Mouse (Mus musculus) cerebellum, adult 9-10 months (tissue): ENCODE measurements around the gene Tmem207.
A peak's percentile ranks its signal among the peaks of the same experiment; 100 is the strongest.
"Not testable (repeated sequence)": the region's sequence is repeated elsewhere in the genome, so short reads cannot be mapped to it uniquely, and the experiment has no call there.

Source experiments
- DNase-seq: peaks from one replicate; pipeline ENCODE4 v3.0.0; 2022

Gene Tmem207

GRCm38 (mm10) chr16:26526669-26527068 is at the start of gene Tmem207:
Gene Tmem207 (minus strand): TSS chr16:26526769.
- DNase-seq, result no peak

DNA sequence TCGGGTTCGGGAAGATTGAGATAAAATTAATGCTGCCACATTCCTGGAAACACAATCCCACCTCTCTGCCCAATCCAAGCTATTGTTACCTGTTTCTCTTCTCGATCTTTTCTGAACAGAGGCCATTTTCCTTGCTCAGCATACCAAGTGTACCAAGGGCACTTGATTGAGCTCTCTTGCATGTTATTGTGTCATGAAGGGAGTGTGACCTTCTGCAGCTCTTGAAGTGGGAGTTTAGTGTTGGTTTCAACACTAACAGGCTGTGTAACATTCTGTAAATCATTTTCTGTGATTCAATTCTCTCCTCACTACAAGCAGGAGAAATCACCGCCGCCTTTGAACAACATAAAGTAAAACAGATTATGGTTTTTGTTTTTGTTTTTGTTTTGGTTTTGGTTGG is 47.6 kb upstream of the Tmem207 start:
- DNase-seq, result no peak

DNA sequence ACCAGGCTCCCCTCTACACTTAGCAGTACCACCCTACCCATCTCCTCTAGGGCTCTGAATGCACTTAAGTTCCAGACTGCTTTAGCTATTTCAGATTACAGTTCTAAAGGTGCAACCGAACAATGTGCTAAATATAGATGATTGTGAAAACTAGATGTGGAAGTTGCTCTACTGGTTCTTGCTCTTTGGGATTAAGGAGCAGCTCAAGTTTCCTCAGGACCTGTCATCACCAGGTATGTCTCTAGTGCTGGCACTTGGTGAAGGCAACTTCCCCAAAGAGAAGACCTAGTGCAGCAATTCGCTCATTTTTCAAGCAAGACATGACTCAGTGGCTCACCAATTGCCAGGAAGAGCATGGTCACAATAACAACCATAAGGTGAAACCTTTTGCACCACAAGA is 45.3 kb upstream of the Tmem207 start:
- DNase-seq, result no peak

- no peak for DNase-seq
Measured at GRCm38 (mm10) chr16:26569387-26569978, 42.9 kb upstream of the Tmem207 start.

DNA sequence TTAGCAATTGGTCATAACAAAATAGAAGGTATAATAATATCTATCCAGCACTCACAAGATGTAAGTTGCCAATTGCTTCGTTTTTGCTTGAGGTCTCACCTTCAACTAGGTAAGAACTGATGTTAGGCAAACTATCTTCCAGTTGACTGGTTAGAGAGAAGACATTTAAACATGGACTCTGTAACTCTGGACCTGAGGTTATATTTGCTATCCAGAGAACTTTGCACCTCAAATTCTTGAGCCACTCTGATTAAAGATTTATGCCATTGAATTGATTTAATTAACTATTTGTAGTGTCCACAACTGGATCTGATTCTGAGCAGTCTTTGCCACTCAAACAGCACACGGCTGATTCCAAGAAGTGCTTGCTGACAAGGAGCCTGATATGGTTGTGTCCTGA is 36.2 kb upstream of the Tmem207 start:
- no peak for DNase-seq

GRCm38 (mm10) chr16:26561743-26562142 is 35.2 kb upstream of the Tmem207 start:
- no peak for DNase-seq

- no peak for DNase-seq
Measured at GRCm38 (mm10) chr16:26558797-26559196, 32.2 kb upstream of the Tmem207 start.

- DNase-seq, result no peak
Measured at GRCm38 (mm10) chr16:26552234-26552633, 25.7 kb upstream of the Tmem207 start.

- peak; percentile 0 for DNase-seq
Measured at GRCm38 (mm10) chr16:26549221-26549620, 22.7 kb upstream of the Tmem207 start.

DNA sequence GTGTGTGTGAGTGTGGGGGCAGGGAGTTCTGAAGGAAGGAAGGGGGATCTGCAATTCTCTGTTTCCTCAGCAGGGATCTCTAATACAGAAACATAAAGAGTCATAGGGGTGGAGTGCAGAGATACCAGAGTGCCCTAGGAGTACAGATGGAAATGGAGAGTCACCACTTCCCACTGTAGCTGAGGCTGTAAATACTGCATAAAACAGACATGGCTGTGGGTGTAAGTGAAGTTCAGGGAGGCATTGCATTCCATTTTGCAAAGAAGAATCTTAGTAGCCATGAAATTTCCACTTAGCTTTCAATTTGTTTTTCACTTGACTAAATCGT is 20.3 kb upstream of the Tmem207 start:
- no peak for DNase-seq

- DNase-seq, result no peak
Measured at GRCm38 (mm10) chr16:26546170-26546878, 19.8 kb upstream of the Tmem207 start.

- no peak for DNase-seq
Measured at GRCm38 (mm10) chr16:26532287-26532686, 5.7 kb upstream of the Tmem207 start.

DNA sequence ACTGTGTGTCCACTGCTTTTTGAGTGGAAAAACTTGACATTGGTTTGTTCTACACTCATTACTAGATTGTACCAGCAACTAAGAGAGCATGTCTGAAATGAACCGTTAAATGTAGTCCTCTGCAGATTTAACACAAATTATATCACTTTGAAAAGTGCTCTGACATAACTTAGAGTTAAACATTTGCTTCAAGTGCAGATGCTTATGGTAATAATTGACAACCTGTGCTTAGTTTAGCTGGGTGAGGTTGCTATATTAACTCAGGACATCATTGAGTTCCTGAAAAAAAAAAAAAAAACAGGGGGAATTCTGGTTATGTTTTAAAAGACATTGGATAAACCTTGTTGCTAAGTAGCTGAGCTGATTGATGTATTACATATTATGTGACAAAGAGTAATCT is 3.9 kb upstream of the Tmem207 start:
- no peak for DNase-seq

DNA sequence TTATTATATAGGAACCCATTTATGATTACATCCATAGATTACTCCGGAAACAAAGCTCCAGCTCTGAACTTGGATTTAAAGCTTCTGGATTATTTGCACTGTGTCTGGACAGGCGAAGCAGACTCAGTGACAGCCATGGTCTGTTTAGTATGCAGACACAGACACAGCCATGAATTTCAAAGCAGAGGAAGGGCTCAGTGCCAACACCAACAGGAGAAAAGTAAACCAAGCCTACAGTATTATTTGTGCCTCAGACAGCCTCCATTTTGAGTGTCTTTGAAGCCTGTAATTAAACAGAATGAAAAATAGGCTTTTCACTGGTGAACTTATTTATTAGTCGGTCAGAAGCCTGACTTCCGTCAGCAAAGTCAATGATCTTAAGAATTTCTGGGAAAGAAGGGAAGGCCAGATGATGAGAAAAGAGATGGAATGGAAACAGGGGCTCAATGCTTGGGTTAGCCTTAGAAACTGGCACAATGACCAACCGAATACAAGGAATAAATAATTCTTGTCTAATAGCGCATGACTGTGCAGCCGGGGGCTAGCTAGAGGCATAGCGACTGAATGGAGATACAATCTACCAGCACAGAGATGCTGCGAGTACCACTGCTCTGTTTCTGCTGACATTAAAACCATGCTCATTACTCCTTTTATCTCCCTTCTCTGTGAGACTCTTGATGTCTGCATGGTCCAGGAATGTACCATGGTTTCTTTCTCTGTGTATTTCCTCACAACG is 1.5 kb upstream of the Tmem207 start:
- DNase-seq, result no peak

GRCm38 (mm10) chr16:26525832-26526231 is 737 bp downstream of the Tmem207 start:
- DNase-seq, result no peak

DNA sequence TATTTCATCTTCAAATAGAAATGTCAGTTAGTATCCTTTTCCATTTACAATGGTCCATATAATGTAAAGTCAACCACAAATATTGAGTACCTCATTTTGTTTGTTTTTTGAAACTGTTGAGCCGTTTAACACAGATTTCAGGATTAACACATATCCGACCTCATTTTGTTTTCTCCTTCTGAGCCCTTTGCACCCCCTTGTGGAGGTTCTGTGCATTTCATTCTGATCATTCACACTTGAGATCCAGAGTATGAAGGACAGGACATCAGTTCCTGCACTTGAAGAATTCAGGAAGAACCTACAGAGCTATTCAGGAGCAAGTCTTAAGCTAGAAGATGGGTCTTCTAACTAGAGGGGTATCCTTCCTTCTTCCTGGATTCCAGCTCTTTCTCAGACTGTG is 7.0 kb downstream of the Tmem207 start:
- DNase-seq, result peak; percentile 1

- DNase-seq, result no peak
Measured at GRCm38 (mm10) chr16:26504961-26505360, 21.6 kb downstream of the Tmem207 start.

DNA sequence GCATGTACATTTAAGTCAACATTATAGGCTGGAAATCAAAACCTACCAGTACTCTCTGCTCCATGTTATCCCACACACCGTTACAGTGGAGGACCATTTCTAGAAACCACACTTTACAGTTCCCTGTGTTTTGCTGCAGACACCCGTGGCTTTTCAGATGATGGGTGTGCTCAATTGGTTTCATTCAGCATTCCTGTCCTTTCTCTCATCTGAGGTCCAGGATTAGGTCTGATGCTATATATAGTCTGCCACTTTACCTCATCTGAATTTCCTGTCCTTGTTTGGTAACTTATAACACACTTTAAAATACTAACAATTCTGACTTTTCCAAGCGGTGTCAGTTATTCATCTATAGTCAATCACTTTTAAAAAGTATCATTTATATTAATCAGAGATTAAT is 25.8 kb downstream of the Tmem207 start:
- no peak for DNase-seq

- DNase-seq, result not testable (repeated sequence)
Measured at GRCm38 (mm10) chr16:26499705-26500104, 26.9 kb downstream of the Tmem207 start.

DNA sequence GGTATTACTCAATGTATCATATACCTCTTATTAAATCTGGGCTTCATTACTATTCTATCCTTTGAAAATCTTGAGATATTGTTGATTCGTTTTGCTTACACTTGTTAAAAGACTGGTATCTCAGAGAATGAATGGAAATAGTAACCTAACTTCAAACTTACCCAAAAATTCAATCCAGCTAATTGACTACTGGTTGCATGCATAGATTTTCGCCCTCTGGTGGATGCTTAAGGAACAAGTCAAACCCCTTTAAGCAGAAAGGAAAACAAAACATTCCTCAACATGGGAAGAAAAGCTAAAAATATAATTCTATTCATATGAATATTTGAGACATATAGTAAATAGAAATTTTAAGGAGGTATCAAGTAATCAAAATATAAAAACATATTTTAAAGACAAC is 30.8 kb downstream of the Tmem207 start:
- DNase-seq, result no peak

DNA sequence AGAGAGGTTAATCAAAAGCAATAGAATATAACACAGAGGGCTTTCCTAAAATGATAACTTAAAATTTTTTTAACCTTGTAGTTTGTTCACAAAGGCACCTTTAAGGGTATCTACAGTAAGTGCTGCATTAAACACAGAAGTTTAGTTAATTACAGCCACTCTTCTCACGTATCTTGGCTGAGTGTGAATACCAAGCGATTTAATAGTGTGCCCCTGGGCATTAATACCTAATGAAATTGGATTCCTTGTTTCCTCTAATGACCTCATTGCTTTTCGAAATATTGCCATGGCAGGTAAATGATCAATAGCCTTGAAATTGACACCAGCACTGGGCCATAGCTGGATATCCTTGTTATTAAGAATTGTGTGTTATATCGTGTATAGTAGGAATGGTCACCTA is 55.3 kb downstream of the Tmem207 start:
- DNase-seq, result no peak

GRCm38 (mm10) chr16:26466535-26466934 is 60.0 kb downstream of the Tmem207 start:
- no peak for DNase-seq

DNA sequence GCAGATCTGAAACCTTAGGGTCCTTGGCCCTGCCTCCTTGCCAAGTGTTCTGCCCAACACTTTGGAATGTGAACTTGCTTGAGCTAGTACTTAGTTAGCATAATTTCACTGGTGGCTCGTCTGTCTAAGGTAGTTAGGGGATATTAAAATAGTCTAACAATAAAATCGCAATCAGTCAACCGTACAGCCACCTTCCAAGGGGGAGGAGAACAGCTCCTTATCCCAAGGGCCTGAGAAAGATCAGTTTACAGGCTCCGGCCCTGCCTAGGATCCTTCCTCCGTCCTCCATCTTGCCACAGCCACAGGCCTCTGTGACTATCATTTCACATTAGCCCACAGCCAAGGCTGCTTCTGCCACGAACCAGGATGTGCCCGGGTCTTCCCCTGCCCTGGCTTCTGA is 63.7 kb downstream of the Tmem207 start, which contains the start of gene Cldn16:
TSS of gene Cldn16 (plus strand) at position 301 of the 400 bp plus-strand sequence.
- DNase-seq, result no peak

DNA sequence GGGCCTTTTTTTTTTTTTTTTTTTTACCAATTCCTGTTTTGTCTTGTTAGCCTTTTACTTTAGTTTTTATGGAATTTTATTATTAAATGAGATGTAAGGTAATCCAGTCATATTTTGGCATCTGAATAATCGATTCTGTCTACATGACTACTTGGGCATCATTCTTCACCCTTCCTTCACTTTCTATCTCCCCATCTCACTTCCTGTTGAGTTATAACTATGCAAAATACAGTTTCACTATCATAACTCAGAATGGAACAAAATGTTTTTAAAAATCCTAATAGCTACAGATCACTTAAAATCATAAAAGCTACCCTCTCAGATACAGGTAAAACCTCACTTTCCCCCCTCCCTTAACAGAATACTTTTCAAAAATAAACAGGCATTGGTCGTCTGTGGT is 70.4 kb downstream of the Tmem207 start:
- no peak for DNase-seq
